Comparison of ENCODE assay signal across 8 mouse cellular contexts in genomic region chr1:86526116-86526788, GRCm38 (mm10). TPM values are rescaled to one million over a fixed set of nuclear protein-coding genes. Genes with fewer than 3 reads are reported as not detected.
DNase-seq lines count a peak whose midpoint lies in the region; ATAC-seq and TF ChIP-seq lines count a peak whose summit lies in the region.

Gene Ptma (plus strand): TSS chr1:86526726.

- intact Hi-C loops in heart, postnatal 10 days (cut with DNase I), result no loop called here

- DNase-seq in heart, postnatal 10 days, result peak; percentile 99 to 100
- DNase-seq in large intestine, adult 2 months (ENCODE audit: low read depth, low spot score), result peak; percentile 85
- peak; percentile 97 for DNase-seq in liver, postnatal 0 days
- DNase-seq in testis, postnatal 10 days (ENCODE audit: low spot score), result peak; percentile 99

- H3K9ac ChIP-seq in ES-Bruce4 (ENCODE audit: low read depth, poor library complexity, severe bottlenecking), result peak within 1 kb of the TSS; percentile 99
- H3K9ac ChIP-seq in forebrain, embryonic 13.5 days, result peak within 1 kb of the TSS; percentile 100
- peak within 1 kb of the TSS; percentile 99 for H3K9ac ChIP-seq in liver, postnatal 0 days (replicated peaks)
- peak within 1 kb of the TSS; percentile 99 for H3K9ac ChIP-seq in neural tube, embryonic 14.5 days (replicated peaks; ENCODE audit: low read depth, low read length)

- H3K4me3 ChIP-seq in ES-Bruce4 (ENCODE audit: low read depth, low read length), result peak within 1 kb of the TSS; percentile 97
- peak within 1 kb of the TSS; percentile 100 for H3K4me3 ChIP-seq in forebrain, embryonic 13.5 days
- peak within 1 kb of the TSS; percentile 99 for H3K4me3 ChIP-seq in liver, postnatal 0 days (ENCODE audit: low read depth, low read length)
- H3K4me3 ChIP-seq in neural tube, embryonic 14.5 days (ENCODE audit: low read depth, low read length), result peak within 1 kb of the TSS; percentile 100

- ATAC-seq in cerebellum, adult (ENCODE audit: insufficient number of reproducible peaks, low FRiP score, low TSS enrichment), result peak; percentile 71
- ATAC-seq in forebrain, embryonic 13.5 days, result peak; percentile 96
- ATAC-seq in liver, postnatal 0 days, result peak; percentile 82
- peak; percentile 94 for ATAC-seq in neural tube, embryonic 14.5 days (ENCODE audit: low read depth)

- H3K4me1 ChIP-seq in ES-Bruce4 (ENCODE audit: control insufficient read depth, insufficient read depth, low read length), result peaks cover 4% of the 10 kb centered on the region
- H3K4me1 ChIP-seq in forebrain, embryonic 13.5 days, result peaks cover 33% of the 10 kb centered on the region
- H3K4me1 ChIP-seq in liver, postnatal 0 days (ENCODE audit: insufficient read depth), result peaks cover 24% of the 10 kb centered on the region
- H3K4me1 ChIP-seq in neural tube, embryonic 14.5 days (ENCODE audit: control insufficient read depth, insufficient read depth, low read length), result peaks cover 23% of the 10 kb centered on the region; the same call in 1 of the 2 replicates

- peak within 1 kb of the TSS; percentile 84 for H3K4me2 ChIP-seq in forebrain, embryonic 13.5 days
- H3K4me2 ChIP-seq in liver, postnatal 0 days (ENCODE audit: low read depth, low read length), result peak within 1 kb of the TSS; percentile 93
- peak within 1 kb of the TSS; percentile 92 for H3K4me2 ChIP-seq in neural tube, embryonic 14.5 days (ENCODE audit: low read depth, low read length)

- H3K27ac ChIP-seq in ES-Bruce4 (ENCODE audit: insufficient read depth, low read length), result peak within 1 kb of the TSS; percentile 95
- peak within 1 kb of the TSS; percentile 99 for H3K27ac ChIP-seq in forebrain, embryonic 13.5 days
- H3K27ac ChIP-seq in liver, postnatal 0 days (ENCODE audit: low read depth), result peak within 1 kb of the TSS; percentile 100
- peak within 1 kb of the TSS; percentile 100 for H3K27ac ChIP-seq in neural tube, embryonic 14.5 days (ENCODE audit: low read depth, low read length)

- peak; percentile 31 for TF ChIP-seq POLR2A in ES-Bruce4 (IDR thresholded peaks at IDR 0.05; ENCODE audit: insufficient read depth, low read length)

- TF ChIP-seq CTCF in ES-Bruce4 (IDR thresholded peaks at IDR 0.05; ENCODE audit: low read depth, low read length), result no peak
- TF ChIP-seq CTCF in liver, postnatal 0 days (IDR thresholded peaks at IDR 0.05; ENCODE audit: low read depth), result peak; percentile 2

- H3K36me3 ChIP-seq in ES-Bruce4 (ENCODE audit: control insufficient read depth, insufficient read depth, low read length, poor library complexity, severe bottlenecking), result peaks cover 36% of the 10 kb centered on the region
- H3K36me3 ChIP-seq in forebrain, embryonic 13.5 days (ENCODE audit: poor library complexity, severe bottlenecking), result peaks cover 23% of the 10 kb centered on the region
- peaks cover 11% of the 10 kb centered on the region for H3K36me3 ChIP-seq in liver, postnatal 0 days (replicated peaks; ENCODE audit: insufficient read depth, low read length)
- peaks cover 11% of the 10 kb centered on the region; the same call in 1 of the 2 replicates for H3K36me3 ChIP-seq in neural tube, embryonic 14.5 days (ENCODE audit: control insufficient read depth, insufficient read depth, low read length)

- TF ChIP-seq EP300 in ES-Bruce4 (IDR thresholded peaks at IDR 0.05; ENCODE audit: insufficient read depth, low read depth, low read length), result peak; percentile 64
- TF ChIP-seq EP300 in liver, postnatal 0 days (IDR thresholded peaks at IDR 0.05; ENCODE audit: low read depth), result peak; percentile 61; the same call in 1 of the 2 replicates

- no peaks in the 10 kb centered on the region for H3K9me3 ChIP-seq in ES-Bruce4 (replicated peaks; ENCODE audit: control insufficient read depth, insufficient read depth, low read length, poor library complexity, severe bottlenecking)
- no peaks in the 10 kb centered on the region for H3K9me3 ChIP-seq in forebrain, embryonic 13.5 days (replicated peaks)
- no peaks in the 10 kb centered on the region for H3K9me3 ChIP-seq in liver, postnatal 0 days (ENCODE audit: low read length)
- H3K9me3 ChIP-seq in neural tube, embryonic 14.5 days (ENCODE audit: control insufficient read depth, low read length), result no peaks in the 10 kb centered on the region

- no peaks in the 10 kb centered on the region for H3K27me3 ChIP-seq in ES-Bruce4 (ENCODE audit: control insufficient read depth, insufficient read depth, low read length, poor library complexity, severe bottlenecking)
- H3K27me3 ChIP-seq in forebrain, embryonic 13.5 days, result no peaks in the 10 kb centered on the region
- H3K27me3 ChIP-seq in liver, postnatal 0 days (ENCODE audit: insufficient read depth, low read length), result no peaks in the 10 kb centered on the region
- H3K27me3 ChIP-seq in neural tube, embryonic 14.5 days (ENCODE audit: control insufficient read depth, insufficient read depth, low read length), result no peaks in the 10 kb centered on the region

- under 1% methylated on average over 61 of the region's 63 CpGs for WGBS in forebrain, embryonic 13.5 days
- WGBS in large intestine, adult 2 months, result under 1% methylated on average over 59 of the region's 63 CpGs
- WGBS in liver, postnatal 0 days (ENCODE audit: insufficient replicate concordance), result 2% methylated on average over 51 of the region's 63 CpGs
- under 1% methylated on average over 53 of the region's 63 CpGs for WGBS in neural tube, embryonic 14.5 days

RNA-seq across cellular contexts. Expression of gene Ptma, which starts in this region (rescaled TPM):
- 3,893 and 3,930 TPM in 2 replicates for polyA plus RNA-seq in ES-Bruce4 (2011; ENCODE audit: insufficient read depth, insufficient read length, low read depth, missing spikeins)
- 2,754 and 3,239 TPM in 2 replicates for polyA plus RNA-seq in forebrain, embryonic 13.5 days (2015; fragmentation: Nextera tagmentation; extraction: Ambion mirVana)
- 100 to 1,000 TPM; 535 to 599 TPM for total RNA-seq in heart, postnatal 10 days (2021)
- 713 and 836 TPM in 2 replicates for polyA plus RNA-seq in large intestine, adult 2 months (2012; rRNA removed)
- 750 and 799 TPM in 2 replicates for polyA plus RNA-seq in liver, postnatal 0 days (2015; fragmentation: Nextera tagmentation; extraction: Ambion mirVana)
- polyA plus RNA-seq in neural tube, embryonic 14.5 days (2014; fragmentation: Nextera tagmentation; extraction: Ambion mirVana), result 1,651 and 1,970 TPM in 2 replicates

Comparison
In these comparisons a context has a peak if more than half of its experiments do, and no peak if none do; other contexts are left out.
1. Peak in every context shown above with its lines: DNase-seq, ATAC-seq, H3K4me3 ChIP-seq and H3K27ac ChIP-seq.